Mouse (Mus musculus) forebrain, embryonic 16.5 days (tissue): ENCODE data around the gene Nfam1. TPM values are rescaled to one million over a fixed set of nuclear protein-coding genes. Genes with fewer than 3 reads are reported as not detected.
"Not testable (repeated sequence)": the region's sequence is repeated elsewhere in the genome, so short reads cannot be mapped to it uniquely, and the experiment has no call there.

Source experiments
- ATAC-seq: fragments of 200-750 bp; cut with Nextera tagmentation; 2 replicates; pipeline ENCODE4 v1.8.0; 2017; ENCODE audit warnings: mild to moderate bottlenecking, moderate library complexity
- H3K27ac ChIP-seq: fragments of 300-500 bp; sonication (generic); 2 replicates; pipeline ENCODE4 v1.5.1; 2014; ENCODE audit warnings: low read length, control low read depth
- H3K27me3 ChIP-seq: fragments of 300-500 bp; sonication (generic); replicated peaks from 2 replicates; pipeline ENCODE4 v1.6.1; 2014; ENCODE audit warnings: low read length; ENCODE audit not compliant: control insufficient read depth, insufficient read depth
- H3K36me3 ChIP-seq: fragments of 300-500 bp; sonication (generic); 2 replicates; pipeline ENCODE4 v1.6.1; 2014; ENCODE audit not compliant: control insufficient read depth, insufficient read depth
- H3K4me1 ChIP-seq: fragments of 300-500 bp; sonication (generic); replicated peaks from 2 replicates; pipeline ENCODE4 v1.6.1; 2014; ENCODE audit warnings: low read length; ENCODE audit not compliant: control insufficient read depth, insufficient read depth
- H3K4me2 ChIP-seq: fragments of 300-500 bp; sonication (generic); 2 replicates; pipeline ENCODE4 v1.6.1; 2014; ENCODE audit warnings: mild to moderate bottlenecking, low read length, control low read depth
- H3K4me3 ChIP-seq: fragments of 300-500 bp; sonication (generic); replicated peaks from 2 replicates; pipeline ENCODE4 v1.5.1; 2014; ENCODE audit warnings: mild to moderate bottlenecking, low read length, control low read depth
- H3K9ac ChIP-seq: fragments of 300-500 bp; sonication (generic); replicated peaks from 2 replicates; pipeline ENCODE4 v1.6.1; 2014; ENCODE audit warnings: low read depth, low read length, control low read depth
- H3K9me3 ChIP-seq: fragments of 300-500 bp; sonication (generic); 2 replicates; pipeline ENCODE4 v1.6.1; 2016; ENCODE audit warnings: low read length; ENCODE audit not compliant: control insufficient read depth
- WGBS: fragments of 180-500 bp; shearing (Covaris S2); extraction: QIAGEN DNeasy Blood & Tissue Kit; methylation state at CpG from one replicate; pipeline ENCODE4 v1.1.7; 2014; 5-methylcytosine and 5-hydroxymethylcytosine counted together
- polyA plus RNA-seq: library from polyadenylated mRNA; unstranded; fragments of >200 nt; fragmentation: Nextera tagmentation; extraction: Ambion mirVana; gene quantifications from 2 replicates; pipeline ENCODE4 v1.2.1, GENCODE M21; 2015

Nfam1 gene
- polyA plus RNA-seq, result 1.5 and 1.7 TPM in 2 replicates

- Histone ChIP-seq H3K4me1 (peaks cover 47% of the 10 kb centered on the region), H3K9ac (no peak within 1 kb of the TSS), H3K4me3 (no peak within 1 kb of the TSS), H3K27ac (no peak within 1 kb of the TSS), H3K9me3 (no peaks in the 10 kb centered on the region), H3K36me3 (no peaks in the 10 kb centered on the region), H3K4me2 (no peak within 1 kb of the TSS), H3K27me3 (no peaks in the 10 kb centered on the region)
- 17% methylated on average over 17 of the region's 17 CpGs for WGBS
- ATAC-seq, result no peak
Observed at GRCm38 (mm10) chr15:83032981-83033541, at the start of gene Nfam1. Nfam1 (minus strand) TSS chr15:83033306.

- H3K4me2 ChIP-seq, result no peak overlapping the region
- no peak for ATAC-seq
- H3K4me1 ChIP-seq, result no peaks in the 10 kb centered on the region
- no peaks in the 10 kb centered on the region for H3K36me3 ChIP-seq
- H3K27ac ChIP-seq, result no peak overlapping the region
- H3K27me3 ChIP-seq, result no peaks in the 10 kb centered on the region
- H3K4me3 ChIP-seq, result no peak overlapping the region
- H3K9ac ChIP-seq, result no peak overlapping the region
- no peaks in the 10 kb centered on the region for H3K9me3 ChIP-seq
- WGBS, result 64% methylated on average over 27 of the region's 27 CpGs
Observed at GRCm38 (mm10) chr15:83075607-83076525, 42.8 kb upstream of the Nfam1 start.

GRCm38 (mm10) chr15:83074179-83074578 is 41.1 kb upstream of the Nfam1 start:
- no peak for ATAC-seq
- Histone ChIP-seq H3K4me2 (no peak overlapping the region), H3K4me1 (no peaks in the 10 kb centered on the region), H3K27ac (no peak overlapping the region), H3K27me3 (no peaks in the 10 kb centered on the region), H3K9ac (no peak overlapping the region), H3K36me3 (no peaks in the 10 kb centered on the region), H3K9me3 (no peaks in the 10 kb centered on the region), H3K4me3 (no peak overlapping the region)
- WGBS, result 77% methylated on average over 4 of the region's 4 CpGs

GRCm38 (mm10) chr15:83071752-83072151 is 38.6 kb upstream of the Nfam1 start:
- Histone ChIP-seq H3K36me3 (no peaks in the 10 kb centered on the region), H3K4me2 (no peak overlapping the region)
- ATAC-seq, result no peak

GRCm38 (mm10) chr15:83070942-83071341 is 37.8 kb upstream of the Nfam1 start:
- no peak overlapping the region for H3K4me3 ChIP-seq
- no peak overlapping the region for H3K4me2 ChIP-seq
- ATAC-seq, result peak; percentile 49; the same call in 1 of the 2 replicates
- no peaks in the 10 kb centered on the region for H3K27me3 ChIP-seq
- H3K36me3 ChIP-seq, result no peaks in the 10 kb centered on the region
- no peak overlapping the region for H3K27ac ChIP-seq
- WGBS, result 25% methylated on average over 3 of the region's 3 CpGs
- no peaks in the 10 kb centered on the region for H3K4me1 ChIP-seq
- no peak overlapping the region for H3K9ac ChIP-seq
- H3K9me3 ChIP-seq, result no peaks in the 10 kb centered on the region

More at GRCm38 (mm10) chr15:83071752-83072151, 38.6 kb upstream of the Nfam1 start:
- Histone ChIP-seq H3K27ac (no peak overlapping the region), H3K4me3 (no peak overlapping the region), H3K9me3 (no peaks in the 10 kb centered on the region), H3K27me3 (no peaks in the 10 kb centered on the region), H3K4me1 (no peaks in the 10 kb centered on the region), H3K9ac (no peak overlapping the region)
- 83% methylated on average over 5 of the region's 5 CpGs for WGBS

GRCm38 (mm10) chr15:83068270-83068669 is 35.2 kb upstream of the Nfam1 start:
- no peak for ATAC-seq
- no peak overlapping the region for H3K27ac ChIP-seq
- H3K27me3 ChIP-seq, result no peaks in the 10 kb centered on the region
- no peak overlapping the region for H3K4me2 ChIP-seq
- WGBS, result 94% methylated on average over 5 of the region's 5 CpGs
- no peaks in the 10 kb centered on the region for H3K9me3 ChIP-seq
- no peaks in the 10 kb centered on the region for H3K36me3 ChIP-seq
- peaks cover 3% of the 10 kb centered on the region; the same call in 1 of the 2 replicates for H3K4me1 ChIP-seq
- no peak overlapping the region for H3K4me3 ChIP-seq
- H3K9ac ChIP-seq, result no peak overlapping the region

- H3K9me3 ChIP-seq, result no peaks in the 10 kb centered on the region
- H3K4me2 ChIP-seq, result no peak overlapping the region
- no peak overlapping the region for H3K4me3 ChIP-seq
- H3K9ac ChIP-seq, result no peak overlapping the region
- no peaks in the 10 kb centered on the region for H3K27me3 ChIP-seq
- no peaks in the 10 kb centered on the region for H3K36me3 ChIP-seq
- no peak overlapping the region for H3K27ac ChIP-seq
- H3K4me1 ChIP-seq, result peaks cover 3% of the 10 kb centered on the region; the same call in 1 of the 2 replicates
- 37% methylated on average over 4 of the region's 4 CpGs for WGBS
- ATAC-seq, result no peak; the same call in 1 of the 2 replicates
Observed at GRCm38 (mm10) chr15:83065543-83065942, 32.4 kb upstream of the Nfam1 start.

GRCm38 (mm10) chr15:83062582-83062981 is 29.5 kb upstream of the Nfam1 start:
- not testable (repeated sequence) for ATAC-seq, H3K4me2 ChIP-seq, H3K9me3 ChIP-seq, H3K27ac ChIP-seq, H3K27me3 ChIP-seq, H3K4me3 ChIP-seq, H3K9ac ChIP-seq, H3K36me3 ChIP-seq
- peaks cover 14% of the 10 kb centered on the region for H3K4me1 ChIP-seq
- 100% methylated on average over 2 of the region's 2 CpGs for WGBS

GRCm38 (mm10) chr15:83061689-83062088 is 28.6 kb upstream of the Nfam1 start:
- Histone ChIP-seq H3K9ac (no peak overlapping the region), H3K9me3 (no peaks in the 10 kb centered on the region), H3K27ac (no peak overlapping the region), H3K36me3 (no peaks in the 10 kb centered on the region), H3K4me3 (no peak overlapping the region), H3K4me2 (no peak overlapping the region), H3K27me3 (no peaks in the 10 kb centered on the region), H3K4me1 (peaks cover 22% of the 10 kb centered on the region)
- WGBS, result 17% methylated on average over 5 of the region's 5 CpGs
- ATAC-seq, result no peak
